In the genomic region with DNA sequence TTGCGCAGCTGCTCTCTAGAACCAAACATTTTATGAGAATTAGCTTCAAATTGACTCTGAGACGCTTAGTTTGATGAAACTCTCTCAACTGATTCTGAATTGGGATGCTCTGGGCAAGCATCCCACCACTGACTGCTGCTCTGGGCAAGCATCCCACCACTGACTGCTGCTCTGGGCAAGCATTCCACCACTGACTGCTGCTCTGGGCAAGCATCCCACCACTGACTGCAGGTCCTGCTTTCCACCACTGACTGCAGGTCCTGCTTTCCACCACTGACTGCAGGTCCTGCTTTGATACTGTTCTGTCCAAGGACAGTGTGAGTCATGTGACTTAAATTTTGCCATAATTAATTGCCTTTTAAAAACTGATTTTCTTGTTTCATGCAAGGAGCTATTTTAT, we compare ENCODE assay signal across 14 mouse cellular contexts.
DNase-seq lines count a peak whose midpoint lies in the region; ATAC-seq lines count a peak whose summit lies in the region.
"Had no signal": no experiment of that assay in that cellular context is flagged by ENCODE, and none has a peak within 500 bp of the region (broad histone marks: within the 10 kb centered on the region; RNA-seq: fewer than 3 reads in every experiment).

No protein-coding gene starts in this region.

- no peak overlapping the region for H3K9ac ChIP-seq in hindbrain, embryonic 15.5 days
- no peak overlapping the region for H3K9ac ChIP-seq in kidney, embryonic 15.5 days
- H3K9ac ChIP-seq: hindbrain, embryonic 14.5 days; neural tube, embryonic 15.5 days had no signal

- ATAC-seq in hindbrain, embryonic 15.5 days (ENCODE audit: low FRiP score, low read depth) = 0 out of 2 replicates have a peak, but pooled peaks have one; percentile 27
- no peak for ATAC-seq in kidney, embryonic 15.5 days (replicated peaks; ENCODE audit: low FRiP score)
- ATAC-seq: midbrain, embryonic 16.5 days had no signal

- H3K27ac ChIP-seq in hindbrain, embryonic 15.5 days (replicated peaks) = no peak overlapping the region
- H3K27ac ChIP-seq in hindbrain, embryonic 10.5 days = no peak overlapping the region
- no peak overlapping the region for H3K27ac ChIP-seq in kidney, embryonic 15.5 days
- H3K27ac ChIP-seq: hindbrain, embryonic 14.5 days; neural tube, embryonic 15.5 days had no signal

- intact Hi-C loops in heart, postnatal 36 days (cut with DNase I) = no loop called here

- H3K4me2 ChIP-seq in hindbrain, embryonic 15.5 days = no peak overlapping the region
- no peak overlapping the region for H3K4me2 ChIP-seq in kidney, embryonic 15.5 days
- H3K4me2 ChIP-seq: hindbrain, embryonic 14.5 days; neural tube, embryonic 15.5 days had no signal

- no peak overlapping the region for H3K4me3 ChIP-seq in hindbrain, embryonic 15.5 days
- H3K4me3 ChIP-seq in hindbrain, embryonic 10.5 days = no peak overlapping the region
- H3K4me3 ChIP-seq in kidney, embryonic 15.5 days (replicated peaks) = no peak overlapping the region
- H3K4me3 ChIP-seq: neural tube, embryonic 15.5 days had no signal

- no peaks in the 10 kb centered on the region for H3K9me3 ChIP-seq in hindbrain, embryonic 15.5 days
- H3K9me3 ChIP-seq in hindbrain, embryonic 10.5 days = no peaks in the 10 kb centered on the region
- H3K9me3 ChIP-seq in kidney, embryonic 15.5 days (replicated peaks) = no peaks in the 10 kb centered on the region
- H3K9me3 ChIP-seq: neural tube, embryonic 15.5 days had no signal

- no peaks in the 10 kb centered on the region for H3K27me3 ChIP-seq in hindbrain, embryonic 15.5 days
- no peaks in the 10 kb centered on the region for H3K27me3 ChIP-seq in hindbrain, embryonic 10.5 days (ENCODE audit: insufficient read depth, poor library complexity, severe bottlenecking)
- H3K27me3 ChIP-seq in kidney, embryonic 15.5 days = no peaks in the 10 kb centered on the region
- H3K27me3 ChIP-seq: neural tube, embryonic 15.5 days had no signal

- WGBS in hindbrain, embryonic 15.5 days = 87% methylated on average over 2 of the region's 2 CpGs
- 93% methylated on average over 2 of the region's 2 CpGs for WGBS in hindbrain, embryonic 10.5 days
- WGBS in kidney, embryonic 15.5 days = 85% methylated on average over 2 of the region's 2 CpGs

- H3K36me3 ChIP-seq in hindbrain, embryonic 15.5 days = no peaks in the 10 kb centered on the region
- no peaks in the 10 kb centered on the region for H3K36me3 ChIP-seq in hindbrain, embryonic 10.5 days
- no peaks in the 10 kb centered on the region for H3K36me3 ChIP-seq in kidney, embryonic 15.5 days
- H3K36me3 ChIP-seq: neural tube, embryonic 15.5 days had no signal

- peak; percentile 1 for DNase-seq in cerebellum, adult 9-10 months
- no peak for DNase-seq in cerebellum, adult 9-11 months
- no peak for DNase-seq in hindbrain, embryonic 10.5 days (ENCODE audit: low spot score)
- DNase-seq in lung, postnatal 4 days = peak; percentile 10 to 23
- no peak for DNase-seq in lung, adult 18-20 months
- DNase-seq in heart, postnatal 36 days = peak; percentile 16 to 22
- DNase-seq: kidney, postnatal 14 days; lung, postnatal 14 days; spleen, adult 18-20 months had no signal

- no peaks in the 10 kb centered on the region for H3K4me1 ChIP-seq in hindbrain, embryonic 15.5 days (replicated peaks)
- H3K4me1 ChIP-seq in hindbrain, embryonic 10.5 days (replicated peaks) = no peaks in the 10 kb centered on the region
- peaks cover 3% of the 10 kb centered on the region; the same call in 1 of the 2 replicates for H3K4me1 ChIP-seq in kidney, embryonic 15.5 days

Comparison
In these comparisons a context has a peak if more than half of its experiments do, and no peak if none do; other contexts are left out.
1. DNase-seq: peak in cerebellum, adult 9-10 months (single experiment), lung, postnatal 4 days (2 of 2) and heart, postnatal 36 days (2 of 2); none in cerebellum, adult 9-11 months (single experiment), hindbrain, embryonic 10.5 days (single experiment) and lung, adult 18-20 months (0 of 2).